Mouse (Mus musculus) fat pad, adult 2 months (tissue): ENCODE data around the gene Sult2a2.
"Not testable (repeated sequence)": the region's sequence is repeated elsewhere in the genome, so short reads cannot be mapped to it uniquely, and the experiment has no call there.

ENCODE experiments used
- DNase-seq: peaks from one replicate; pipeline ENCODE4 v3.0.0-alpha.2; 2011; ENCODE audit warnings: low read depth, low spot score; ENCODE audit errors: extremely low read depth

Sult2a2 gene

DNA sequence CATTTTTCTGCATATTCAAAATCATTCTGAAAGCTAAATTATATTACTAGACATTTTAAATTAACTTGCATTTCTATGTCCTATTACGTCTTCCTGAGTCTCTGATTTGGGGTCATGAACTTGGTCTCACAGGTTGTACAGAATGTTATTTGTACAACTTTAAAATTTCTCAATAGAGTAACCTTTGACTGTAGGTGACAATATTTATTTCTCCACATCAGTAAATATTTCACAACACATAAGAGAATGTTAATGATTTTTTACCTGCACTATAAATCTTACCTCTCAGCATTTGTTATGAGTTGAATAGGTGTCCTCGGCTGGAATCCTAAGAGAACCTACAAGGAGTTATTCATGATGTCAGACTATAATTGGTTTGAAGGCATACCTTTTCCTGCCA is at the start of gene Sult2a2:
TSS of gene Sult2a2 (plus strand) at position 301 of the 400 bp plus-strand sequence.
- not testable (repeated sequence) for DNase-seq

DNA sequence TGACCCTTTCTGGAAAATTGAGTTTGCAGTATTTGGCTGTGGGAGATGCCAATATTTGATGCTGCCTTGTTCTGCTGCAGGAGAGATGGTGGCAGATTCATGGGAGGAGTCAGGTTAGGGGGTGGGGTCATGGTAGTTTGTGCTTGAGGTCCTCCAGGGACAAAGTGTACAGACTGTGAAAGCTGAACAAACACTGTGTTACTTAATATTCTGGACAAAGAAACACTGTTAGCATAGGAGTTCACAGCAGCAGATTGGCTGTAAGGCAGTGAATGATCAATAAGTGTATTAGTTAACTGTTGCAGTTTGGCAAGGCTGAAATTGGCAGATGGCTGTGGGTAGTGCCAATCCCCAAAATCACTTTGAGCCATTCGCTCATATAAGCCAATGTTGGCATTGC is 80.6 kb downstream of the Sult2a2 start:
- DNase-seq = no peak
